Mouse (Mus musculus): ENCODE measurements around the gene Kdm5b.

The Kdm5b gene

GRCm38 (mm10) chr1:134583560-134583959 is 23.6 kb downstream of the Kdm5b start:
- no peak for DNase-seq (ENCODE audit: low read depth, low spot score)

GRCm38 (mm10) chr1:134589676-134590075 is 29.7 kb downstream of the Kdm5b start:
- DNase-seq (ENCODE audit: low read depth, low spot score) = no peak

GRCm38 (mm10) chr1:134591773-134592172 is 31.8 kb downstream of the Kdm5b start:
- DNase-seq (ENCODE audit: low read depth, low spot score) = no peak

- DNase-seq (ENCODE audit: low read depth, low spot score) = no peak
Measured at GRCm38 (mm10) chr1:134597339-134598054, 37.5 kb downstream of the Kdm5b start.

GRCm38 (mm10) chr1:134604086-134604485 is 44.1 kb downstream of the Kdm5b start:
- DNase-seq (ENCODE audit: low read depth, low spot score) = no peak

- DNase-seq (ENCODE audit: low read depth, low spot score) = no peak
Measured at GRCm38 (mm10) chr1:134605670-134606069, 45.7 kb downstream of the Kdm5b start.

- DNase-seq (ENCODE audit: low read depth, low spot score) = no peak
Measured at GRCm38 (mm10) chr1:134606381-134606780, 46.4 kb downstream of the Kdm5b start.

GRCm38 (mm10) chr1:134607279-134607678 is 47.3 kb downstream of the Kdm5b start:
- no peak for DNase-seq (ENCODE audit: low read depth, low spot score)

GRCm38 (mm10) chr1:134609172-134609571 is 49.2 kb downstream of the Kdm5b start:
- no peak for DNase-seq (ENCODE audit: low read depth, low spot score)

GRCm38 (mm10) chr1:134614554-134614953 is 54.6 kb downstream of the Kdm5b start:
- no peak for DNase-seq (ENCODE audit: low read depth, low spot score)

GRCm38 (mm10) chr1:134614988-134615387 is 55.0 kb downstream of the Kdm5b start:
- no peak for DNase-seq (ENCODE audit: low read depth, low spot score)

GRCm38 (mm10) chr1:134617656-134618055 is 57.7 kb downstream of the Kdm5b start:
- DNase-seq (ENCODE audit: low read depth, low spot score) = no peak

- no peak for DNase-seq (ENCODE audit: low read depth, low spot score)
Measured at GRCm38 (mm10) chr1:134625325-134625724, 65.4 kb downstream of the Kdm5b start.

GRCm38 (mm10) chr1:134629455-134629854 is 69.5 kb downstream of the Kdm5b start:
- DNase-seq (ENCODE audit: low read depth, low spot score) = no peak

- DNase-seq (ENCODE audit: low read depth, low spot score) = no peak
Measured at GRCm38 (mm10) chr1:134634296-134634695, 74.3 kb downstream of the Kdm5b start.

GRCm38 (mm10) chr1:134636245-134636644 is 76.3 kb downstream of the Kdm5b start:
- no peak for DNase-seq (ENCODE audit: low read depth, low spot score)

- DNase-seq (ENCODE audit: low read depth, low spot score) = no peak
Measured at GRCm38 (mm10) chr1:134636684-134637083, 76.7 kb downstream of the Kdm5b start.

- no peak for DNase-seq (ENCODE audit: low read depth, low spot score)
Measured at GRCm38 (mm10) chr1:134638041-134638440, 78.1 kb downstream of the Kdm5b start.

GRCm38 (mm10) chr1:134638522-134638921 is 78.6 kb downstream of the Kdm5b start:
- no peak for DNase-seq (ENCODE audit: low read depth, low spot score)

GRCm38 (mm10) chr1:134639460-134639859 is 79.5 kb downstream of the Kdm5b start:
- DNase-seq (ENCODE audit: low read depth, low spot score) = no peak

GRCm38 (mm10) chr1:134641507-134641906 is 81.5 kb downstream of the Kdm5b start:
- DNase-seq (ENCODE audit: low read depth, low spot score) = no peak

GRCm38 (mm10) chr1:134643702-134644101 is 83.7 kb downstream of the Kdm5b start:
- no peak for DNase-seq (ENCODE audit: low read depth, low spot score)

- no peak for DNase-seq (ENCODE audit: low read depth, low spot score)
Measured at GRCm38 (mm10) chr1:134645408-134646200, 85.6 kb downstream of the Kdm5b start.
